Mouse (Mus musculus) heart, embryonic 14.5 days (tissue): ENCODE results near the gene Gmeb1. TPM values are rescaled to one million over a fixed set of nuclear protein-coding genes. Genes with fewer than 3 reads are reported as not detected.

Experiments
- ATAC-seq: fragments of 200-750 bp; cut with Nextera tagmentation; 2 replicates; pipeline ENCODE4 v1.8.0; 2017; ENCODE audit warnings: low read depth, moderate TSS enrichment; ENCODE audit not compliant: insufficient number of reproducible peaks, insufficient read depth, low FRiP score
- H3K27ac ChIP-seq, 2 experiments: fragments of 200-500 bp in 1 of 2; fragments of 300-500 bp in 1 of 2; sonication (generic) in 1 of 2; replicated peaks in 1 of 2; 2 replicates each; pipeline ENCODE4 v1.5.1; 2012 to 2014; ENCODE audit warnings: low read depth in 2 of 2, low read length in 2 of 2, control low read depth in 1 of 2, mild to moderate bottlenecking in 1 of 2, mixed read lengths in 1 of 2; ENCODE audit not compliant: control insufficient read depth in 1 of 2, insufficient read depth in 1 of 2
- H3K27me3 ChIP-seq: fragments of 300-500 bp; sonication (generic); 2 replicates; pipeline ENCODE4 v1.6.1; 2014; ENCODE audit warnings: mild to moderate bottlenecking, low read length, control low read depth; ENCODE audit not compliant: control insufficient read depth, insufficient read depth
- H3K36me3 ChIP-seq: fragments of 300-500 bp; sonication (generic); 2 replicates; pipeline ENCODE4 v1.6.1; 2014; ENCODE audit warnings: mild to moderate bottlenecking, control low read depth, low read length, mixed read lengths; ENCODE audit not compliant: control insufficient read depth, insufficient read depth
- H3K4me1 ChIP-seq, 2 experiments: fragments of 200-500 bp in 1 of 2; fragments of 300-500 bp in 1 of 2; sonication (generic) in 1 of 2; 2 replicates each; pipeline ENCODE4 v1.6.1; 2012 to 2014; ENCODE audit warnings: low read length in 2 of 2, control low read depth in 1 of 2, mixed read lengths in 1 of 2; ENCODE audit not compliant: control insufficient read depth in 2 of 2, insufficient read depth in 2 of 2
- H3K4me2 ChIP-seq: fragments of 300-500 bp; sonication (generic); 2 replicates; pipeline ENCODE4 v1.6.1; 2014; ENCODE audit warnings: mild to moderate bottlenecking, low read length
- H3K4me3 ChIP-seq, 2 experiments: fragments of 200-500 bp in 1 of 2; fragments of 300-500 bp in 1 of 2; sonication (generic) in 1 of 2; 2 replicates each; pipeline ENCODE4 v1.5.1; 2012 to 2014; ENCODE audit warnings: low read length in 2 of 2, mild to moderate bottlenecking in 2 of 2, control low read depth in 1 of 2, low read depth in 1 of 2, moderate library complexity in 1 of 2; ENCODE audit not compliant: control insufficient read depth in 1 of 2, insufficient read depth in 1 of 2
- H3K9ac ChIP-seq: fragments of 300-500 bp; sonication (generic); 2 replicates; pipeline ENCODE4 v1.6.1; 2014; ENCODE audit warnings: mild to moderate bottlenecking, low read length
- H3K9me3 ChIP-seq: fragments of 300-500 bp; sonication (generic); 2 replicates; pipeline ENCODE4 v1.6.1; 2016; ENCODE audit warnings: low read length, control low read depth; ENCODE audit not compliant: control insufficient read depth
- WGBS: fragments of 180-500 bp; shearing (Covaris S2); extraction: QIAGEN DNeasy Blood & Tissue Kit; methylation state at CpG from one replicate; pipeline ENCODE4 v1.1.7; 2014; 5-methylcytosine and 5-hydroxymethylcytosine counted together
- microRNA-seq: library from miRNA; unstranded; fragments of <30 nt; microRNA quantifications from one replicate; pipeline ENCODE4, GENCODE M21; 2016
- polyA plus RNA-seq: library from polyadenylated mRNA; unstranded; fragments of >200 nt; fragmentation: Nextera tagmentation; extraction: Ambion mirVana; gene quantifications from 2 replicates; pipeline ENCODE4 v1.2.1, GENCODE M21; 2014

Gmeb1 gene
- polyA plus RNA-seq, 1 experiment from 2014 or later = 25.8 TPM

DNA sequence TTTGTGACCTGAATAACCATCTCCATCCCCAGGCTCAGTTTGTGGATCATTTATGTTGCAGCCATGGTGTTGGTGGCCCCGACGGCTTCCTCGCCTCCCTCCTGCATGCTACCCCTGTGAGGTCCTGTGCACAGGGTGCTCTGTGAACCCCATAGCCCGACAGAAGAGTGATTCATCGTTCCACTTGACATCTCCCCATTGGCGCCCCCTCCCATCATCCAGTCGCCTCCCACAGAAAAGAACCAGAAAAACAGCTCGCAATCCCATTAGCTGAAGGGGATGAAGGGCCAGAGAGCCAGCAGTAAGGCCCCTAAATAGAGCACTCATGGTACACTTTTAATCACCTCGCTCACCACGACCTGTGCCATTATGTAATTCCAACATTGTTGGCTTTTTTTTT is 84.9 kb downstream of the Gmeb1 start:
- Histone ChIP-seq H3K4me3 (no peak overlapping the region), H3K27me3 (no peaks in the 10 kb centered on the region), H3K27ac (no peak overlapping the region), H3K36me3 (peaks cover 8% of the 10 kb centered on the region), H3K4me2 (no peak overlapping the region), H3K4me1 (no peaks in the 10 kb centered on the region), H3K9me3 (no peaks in the 10 kb centered on the region), H3K9ac (no peak overlapping the region)
- no peak for ATAC-seq
- 56% methylated on average over 10 of the region's 10 CpGs for WGBS

Small RNA genes lying within 50 kb of the gene (microRNA-seq; reads per million reads assigned to microRNA genes)
- not detected for gene Gm22033

Other genes starting within 250 kb of the Gmeb1 start
- gene Gm10300, start 186.9 kb downstream of the Gmeb1 start, polyA plus RNA-seq = 0.20 TPM in 2 replicates
- gene Epb41, start 186.3 kb downstream of the Gmeb1 start, polyA plus RNA-seq = 45.7 and 59.0 TPM in 2 replicates
- 0.50 and 0.69 TPM in 2 replicates for gene Oprd1, start 117.1 kb downstream of the Gmeb1 start, polyA plus RNA-seq
- 66.3 and 70.9 TPM in 2 replicates for gene Ythdf2, start 49.3 kb downstream of the Gmeb1 start, polyA plus RNA-seq
- gene Taf12, start 12.8 kb upstream of the Gmeb1 start, polyA plus RNA-seq = 29.4 and 30.9 TPM in 2 replicates
- 1.2 and 1.4 TPM in 2 replicates for gene Rab42, start 41.8 kb upstream of the Gmeb1 start, polyA plus RNA-seq
- 74.0 and 80.6 TPM in 2 replicates for gene Trnau1ap, start 67.9 kb upstream of the Gmeb1 start, polyA plus RNA-seq
- 18.9 and 21.1 TPM in 2 replicates for gene Rcc1, start 92.0 kb upstream of the Gmeb1 start, polyA plus RNA-seq
- gene Phactr4, start 160.9 kb upstream of the Gmeb1 start, polyA plus RNA-seq = 19.3 and 20.2 TPM in 2 replicates
- gene Med18, start 202.3 kb upstream of the Gmeb1 start, polyA plus RNA-seq = 12.1 and 13.0 TPM in 2 replicates
- gene Sesn2, start 248.9 kb upstream of the Gmeb1 start, polyA plus RNA-seq = 3.8 and 4.4 TPM in 2 replicates